Mouse (Mus musculus): Measurements from ENCODE around the gene Mybbp1a.
A peak's percentile ranks its signal among the peaks of the same experiment; 100 is the strongest.

Mybbp1a gene

GRCm38 (mm10) chr11:72488753-72489271 lies 47.7 kb downstream of the Mybbp1a start:
- peak; percentile 60 for DNase-seq (ENCODE audit: low read depth, low spot score)
- H3K27me3 ChIP-seq (ENCODE audit: control insufficient read depth, insufficient read depth, low read length, poor library complexity, severe bottlenecking) = no peaks in the 10 kb centered on the region

DNA sequence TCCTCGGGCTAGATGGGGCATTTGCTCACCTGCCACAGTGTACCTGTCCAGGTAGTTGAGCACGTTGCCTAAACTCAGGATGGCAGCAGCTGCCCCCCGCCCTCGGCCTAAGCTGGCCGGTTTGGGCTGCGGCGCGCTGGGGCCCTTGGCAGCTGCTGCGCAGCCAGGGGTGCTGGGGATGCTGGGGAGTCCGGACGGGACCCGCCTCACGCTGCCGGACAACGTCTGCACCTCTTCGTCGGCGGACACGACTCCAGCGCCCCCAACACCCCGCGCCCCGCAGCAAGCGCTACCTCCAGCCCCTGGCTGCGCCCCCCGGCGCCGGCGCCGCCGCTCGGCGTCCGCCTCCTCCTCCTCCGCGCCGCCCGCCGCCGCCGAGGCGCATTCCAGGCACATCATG lies 48.2 kb downstream of the Mybbp1a start:
- no peaks in the 10 kb centered on the region for H3K36me3 ChIP-seq (ENCODE audit: control insufficient read depth, insufficient read depth, low read length, poor library complexity, severe bottlenecking)
- peak; percentile 27 for DNase-seq (ENCODE audit: low read depth, low spot score)
- H3K27me3 ChIP-seq (ENCODE audit: control insufficient read depth, insufficient read depth, low read length, poor library complexity, severe bottlenecking) = no peaks in the 10 kb centered on the region

More at GRCm38 (mm10) chr11:72488753-72489271, 47.7 kb downstream of the Mybbp1a start:
- no peaks in the 10 kb centered on the region for H3K36me3 ChIP-seq (ENCODE audit: control insufficient read depth, insufficient read depth, low read length, poor library complexity, severe bottlenecking)

GRCm38 (mm10) chr11:72489881-72490301 lies 48.7 kb downstream of the Mybbp1a start, which contains the start of gene Spns2:
TSS of gene Spns2 (minus strand) at chr11:72489904.
- no peaks in the 10 kb centered on the region for H3K36me3 ChIP-seq (ENCODE audit: control insufficient read depth, insufficient read depth, low read length, poor library complexity, severe bottlenecking)
- peak; percentile 95 for DNase-seq (ENCODE audit: low read depth, low spot score)
- H3K27me3 ChIP-seq (ENCODE audit: control insufficient read depth, insufficient read depth, low read length, poor library complexity, severe bottlenecking) = no peaks in the 10 kb centered on the region

DNA sequence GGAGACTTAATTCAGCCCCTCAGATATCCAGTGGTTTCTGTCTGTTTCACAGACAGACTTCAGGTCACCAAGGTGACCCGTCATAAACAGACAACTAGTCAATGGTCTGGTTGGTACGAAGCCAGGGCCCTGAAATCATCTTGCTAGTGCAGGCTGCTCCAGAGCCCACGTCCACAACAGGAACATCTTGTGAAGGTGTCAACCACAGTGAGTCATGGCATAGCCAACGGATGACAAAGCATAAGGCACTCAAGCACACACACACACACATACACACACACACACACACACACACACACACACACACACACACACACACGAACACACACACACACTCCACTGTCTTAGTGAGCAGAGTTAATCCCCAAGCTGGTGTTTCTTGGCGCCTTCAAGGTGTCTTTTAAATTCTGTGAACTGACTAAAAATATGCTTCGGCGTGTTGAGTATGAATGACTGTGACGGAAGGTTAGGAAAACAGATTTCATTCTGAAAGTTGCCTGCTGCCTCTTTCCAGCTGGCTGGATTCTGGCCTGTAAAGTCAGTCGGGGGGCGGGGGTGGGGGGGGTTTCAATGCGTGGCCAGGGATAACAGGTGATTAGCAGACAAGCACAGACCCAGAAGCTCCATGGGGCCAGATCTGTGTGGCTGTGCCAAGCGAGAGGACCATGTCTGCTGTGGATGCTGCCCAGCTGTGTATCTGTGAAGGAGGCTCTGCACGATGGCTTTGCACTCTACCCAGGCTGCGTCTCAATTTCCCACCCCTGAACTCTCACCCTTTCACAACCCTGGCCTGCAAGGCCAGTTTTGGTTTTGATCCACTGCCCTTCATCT lies 50.2 kb downstream of the Mybbp1a start:
- peak; percentile 34 for DNase-seq (ENCODE audit: low read depth, low spot score)
- no peaks in the 10 kb centered on the region; the same call in 1 of the 2 replicates for H3K36me3 ChIP-seq (ENCODE audit: control insufficient read depth, insufficient read depth, low read length, poor library complexity, severe bottlenecking)

DNA sequence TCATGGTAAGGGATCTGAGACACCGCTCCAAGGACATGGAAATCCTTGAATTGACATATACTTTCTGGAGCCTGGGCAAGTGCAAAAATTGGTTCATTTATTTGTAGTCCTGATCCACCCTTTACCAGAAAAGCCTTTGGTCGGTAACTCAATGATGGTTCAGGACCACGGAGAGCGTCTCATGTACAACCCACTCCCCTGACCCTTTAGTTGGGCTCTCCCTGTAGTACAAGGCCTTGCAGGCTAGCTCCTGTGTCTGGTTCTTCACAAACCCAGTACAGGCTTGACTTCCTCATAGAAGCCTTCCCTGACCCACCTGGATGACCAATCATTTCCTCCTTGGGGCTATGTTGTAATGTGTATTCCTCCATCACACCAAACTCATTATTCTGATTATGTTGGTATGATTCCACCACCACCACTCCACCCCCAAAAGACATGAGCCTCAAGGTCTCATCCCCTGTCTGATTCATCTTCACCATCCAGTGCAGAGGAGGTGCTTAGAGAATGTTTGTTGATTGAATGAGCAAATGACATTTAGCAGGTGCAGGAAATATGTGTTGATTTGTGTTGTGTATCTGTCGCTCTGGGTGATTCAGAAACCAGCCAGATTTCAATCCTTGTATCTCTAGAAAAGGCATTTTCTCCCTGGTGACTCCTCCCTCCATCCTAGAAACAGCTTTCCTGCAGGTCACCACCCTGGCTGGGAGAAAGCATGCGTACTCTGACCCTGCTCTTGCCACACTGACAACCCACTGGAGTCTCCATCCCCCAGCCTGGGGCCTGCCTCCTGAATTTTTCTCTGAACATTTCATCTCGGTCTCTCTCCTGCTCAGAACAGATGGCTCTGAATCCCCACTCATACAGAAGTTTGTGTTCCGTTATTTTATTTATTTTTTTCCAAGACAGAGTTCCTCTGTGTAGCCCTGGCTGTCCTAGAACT lies 53.2 kb downstream of the Mybbp1a start:
- peak; percentile 26 for DNase-seq (ENCODE audit: low read depth, low spot score)
- Histone ChIP-seq H3K36me3 (ENCODE audit: control insufficient read depth, insufficient read depth, low read length, poor library complexity, severe bottlenecking) (no peaks in the 10 kb centered on the region; the same call in 1 of the 2 replicates), H3K27me3 (ENCODE audit: control insufficient read depth, insufficient read depth, low read length, poor library complexity, severe bottlenecking) (no peaks in the 10 kb centered on the region)

More for the DNA sequence above, 50.2 kb downstream of the Mybbp1a start:
- no peaks in the 10 kb centered on the region for H3K27me3 ChIP-seq (ENCODE audit: control insufficient read depth, insufficient read depth, low read length, poor library complexity, severe bottlenecking)

GRCm38 (mm10) chr11:72496066-72496465 lies 54.9 kb downstream of the Mybbp1a start:
- no peaks in the 10 kb centered on the region; the same call in 1 of the 2 replicates for H3K36me3 ChIP-seq (ENCODE audit: control insufficient read depth, insufficient read depth, low read length, poor library complexity, severe bottlenecking)
- no peaks in the 10 kb centered on the region for H3K27me3 ChIP-seq (ENCODE audit: control insufficient read depth, insufficient read depth, low read length, poor library complexity, severe bottlenecking)
- no peak for DNase-seq (ENCODE audit: low read depth, low spot score)

DNA sequence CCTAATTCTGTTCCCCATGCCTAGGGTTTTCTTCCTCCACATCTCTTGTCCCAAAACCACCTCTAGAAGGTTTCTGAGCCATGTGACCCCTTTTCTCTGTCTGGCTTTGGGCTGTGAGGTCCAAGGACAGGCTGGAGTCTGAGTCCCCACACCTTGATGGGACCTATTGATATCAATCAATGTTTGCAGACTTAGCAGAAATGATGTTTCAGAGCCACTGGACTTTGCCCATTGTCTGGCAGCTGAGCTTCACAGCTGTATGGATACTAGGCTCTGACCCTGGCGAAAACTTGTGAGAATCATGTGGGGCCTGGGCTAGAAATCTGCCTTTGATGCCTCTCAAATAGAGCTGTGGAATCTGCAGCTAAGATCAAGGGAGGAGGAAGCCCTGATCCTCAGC lies 55.6 kb downstream of the Mybbp1a start:
- no peaks in the 10 kb centered on the region for H3K27me3 ChIP-seq (ENCODE audit: control insufficient read depth, insufficient read depth, low read length, poor library complexity, severe bottlenecking)
- no peak for DNase-seq (ENCODE audit: low read depth, low spot score)

DNA sequence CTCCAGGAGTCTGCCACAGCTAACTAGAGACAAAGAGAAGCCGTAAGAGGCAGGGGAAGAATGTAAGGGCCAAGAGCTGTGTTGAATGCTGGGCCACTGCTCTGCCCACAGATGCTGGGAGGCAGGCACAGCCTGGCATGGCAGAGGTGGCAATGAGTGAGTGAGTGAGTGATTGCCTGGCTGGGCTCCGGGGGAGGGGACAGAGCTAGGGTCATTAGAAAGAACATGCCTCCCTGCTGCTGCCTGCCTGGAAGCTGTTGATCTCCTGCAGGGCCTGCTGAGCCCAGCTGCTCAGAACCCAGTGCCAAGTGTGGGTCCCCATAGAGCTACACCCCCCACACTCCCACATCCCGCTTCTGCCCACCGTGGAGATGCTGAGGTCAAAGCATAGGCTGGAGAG lies 56.2 kb downstream of the Mybbp1a start:
- no peaks in the 10 kb centered on the region; the same call in 1 of the 2 replicates for H3K36me3 ChIP-seq (ENCODE audit: control insufficient read depth, insufficient read depth, low read length, poor library complexity, severe bottlenecking)
- no peaks in the 10 kb centered on the region for H3K27me3 ChIP-seq (ENCODE audit: control insufficient read depth, insufficient read depth, low read length, poor library complexity, severe bottlenecking)
- no peak for DNase-seq (ENCODE audit: low read depth, low spot score)

More for the DNA sequence above, 55.6 kb downstream of the Mybbp1a start:
- no peaks in the 10 kb centered on the region; the same call in 1 of the 2 replicates for H3K36me3 ChIP-seq (ENCODE audit: control insufficient read depth, insufficient read depth, low read length, poor library complexity, severe bottlenecking)

- Histone ChIP-seq H3K27me3 (ENCODE audit: control insufficient read depth, insufficient read depth, low read length, poor library complexity, severe bottlenecking) (no peaks in the 10 kb centered on the region), H3K36me3 (ENCODE audit: control insufficient read depth, insufficient read depth, low read length, poor library complexity, severe bottlenecking) (no peaks in the 10 kb centered on the region; the same call in 1 of the 2 replicates)
- DNase-seq (ENCODE audit: low read depth, low spot score) = no peak
These were observed 59.0 kb downstream of the Mybbp1a start for GRCm38 (mm10) chr11:72500139-72500538.
